Mouse (Mus musculus) small intestine, adult 2 months (tissue): ENCODE data around the gene Mgll.

ENCODE experiments used
- CTCF ChIP-seq: fragments of 200-500 bp; IDR thresholded peaks from 2 replicates; pipeline ENCODE4 v1.5.1; 2012; ENCODE audit warnings: low read depth, mild to moderate bottlenecking, control low read depth, inconsistent platforms, low read length, moderate library complexity, mixed read lengths; ENCODE audit not compliant: insufficient replicate concordance, insufficient read length; ENCODE audit errors: extremely low read depth
- POLR2A ChIP-seq: fragments of 200-500 bp; IDR thresholded peaks from 2 replicates; pipeline ENCODE4 v1.6.1; 2012; ENCODE audit warnings: low read depth, mild to moderate bottlenecking, control low read depth, inconsistent platforms, low read length, moderate library complexity

DNA sequence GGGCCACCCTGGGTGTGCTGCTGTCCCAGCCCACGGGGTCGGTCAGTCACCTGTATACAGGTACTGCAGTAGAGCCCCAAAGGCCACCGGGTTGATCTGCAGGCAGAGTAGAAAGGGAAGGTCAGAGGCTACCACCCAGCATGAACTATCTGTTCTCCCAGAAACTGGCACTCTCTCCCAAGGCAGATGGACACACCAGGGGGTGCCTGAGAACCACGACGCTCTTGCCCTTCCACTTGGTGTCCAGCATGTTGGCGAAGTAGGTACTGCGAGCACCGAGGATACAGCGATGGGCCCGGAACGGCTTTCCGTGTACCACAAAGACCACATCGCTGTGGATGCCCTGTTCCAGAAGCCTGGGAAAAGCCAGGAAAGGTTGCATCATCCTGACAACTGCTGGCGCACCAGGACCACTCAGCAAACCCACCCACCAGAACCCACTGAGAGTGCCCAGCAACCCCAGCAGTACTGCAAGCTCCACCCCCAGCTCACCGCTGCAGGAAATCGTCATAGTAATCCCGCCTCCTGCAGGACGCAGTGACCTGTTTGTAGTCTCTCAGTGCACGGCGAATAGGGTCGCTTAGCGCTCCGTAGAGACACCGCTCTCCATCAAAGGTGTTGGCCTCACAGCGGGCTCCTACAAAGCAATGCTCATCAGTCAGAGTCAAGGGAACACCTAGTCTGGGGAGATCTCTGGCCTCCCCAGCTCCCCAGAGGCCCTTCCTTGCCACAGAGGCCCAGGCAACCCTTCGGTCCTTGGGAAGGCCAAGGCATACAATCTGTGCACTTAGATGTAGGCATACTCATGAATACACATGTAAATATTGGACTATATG is 115.1 kb downstream of the Mgll start:
- TF ChIP-seq POLR2A (no peak), CTCF (no peak)
